Mouse (Mus musculus): ENCODE measurements around the gene Wdr46.

GRCm38 (mm10) chr17:33940981-33941380, 521 bp downstream of the Wdr46 start:
- TF ChIP-seq CTCF (conservative IDR thresholded peaks at IDR 0.05 in 1 of 2, IDR thresholded peaks at IDR 0.05 in 1 of 2; ENCODE audit: low read depth in 2 of 2, low read length in 2 of 2) (no peak), TCF12 (IDR thresholded peaks at IDR 0.05; ENCODE audit: low read depth, low read length) (no peak), POLR2A (IDR thresholded peaks at IDR 0.05; ENCODE audit: low read depth, low read length) (no peak), ZC3H11A (IDR thresholded peaks at IDR 0.05; ENCODE audit: low read depth, low read length) (no peak), ETS1 (conservative IDR thresholded peaks at IDR 0.05; ENCODE audit: low read depth, low read length) (no peak), CHD1 (IDR thresholded peaks at IDR 0.05; ENCODE audit: low read depth, low read length) (no peak), CHD2 (IDR thresholded peaks at IDR 0.05; ENCODE audit: low read length) (no peak), MAFK (IDR thresholded peaks at IDR 0.05; ENCODE audit: insufficient replicate concordance, low read length) (no peak), USF1 (IDR thresholded peaks at IDR 0.05; ENCODE audit: low read depth, low read length) (no peak), SIN3A (IDR thresholded peaks at IDR 0.05; ENCODE audit: low read length) (no peak; the same call in 1 of the 2 replicates), MYC (IDR thresholded peaks at IDR 0.05; ENCODE audit: low read depth, low read length) (no peak), RAD21 (IDR thresholded peaks at IDR 0.05; ENCODE audit: low read depth, low read length) (no peak), MEF2A (IDR thresholded peaks at IDR 0.05; ENCODE audit: borderline replicate concordance, low read depth, low read length) (no peak)
